Mouse (Mus musculus) liver, adult 2 months (tissue): ENCODE results near the gene Mansc1.

Experiments
- CTCF ChIP-seq: fragments of 200-500 bp; IDR thresholded peaks from 2 replicates; pipeline ENCODE4 v1.5.1; 2011; ENCODE audit warnings: low read depth, low read length, control low read depth
- POLR2A ChIP-seq: fragments of 200-500 bp; IDR thresholded peaks from 2 replicates; pipeline ENCODE4 v1.6.1; 2011; ENCODE audit warnings: low read length, control low read depth; ENCODE audit not compliant: insufficient read depth; ENCODE audit errors: extremely low read depth

- TF ChIP-seq POLR2A (no peak), CTCF (no peak)
Observed at GRCm38 (mm10) chr6:134660714-134661406, 28.6 kb upstream of the Mansc1 start.
